Mouse (Mus musculus) liver, adult 2 months (tissue): ENCODE measurements at regions not wholly inside any gene's neighbourhood (a gene's known extent, or its start where the extent isn't known, plus 50 kb on each side); places are given as distances from the start of the nearest gene placed in this dataset.

ENCODE experiments used
- CTCF ChIP-seq: fragments of 200-500 bp; IDR thresholded peaks from 2 replicates; pipeline ENCODE4 v1.5.1; 2011; ENCODE audit warnings: low read depth, low read length, control low read depth
- POLR2A ChIP-seq: fragments of 200-500 bp; IDR thresholded peaks from 2 replicates; pipeline ENCODE4 v1.6.1; 2011; ENCODE audit warnings: low read length, control low read depth; ENCODE audit not compliant: insufficient read depth; ENCODE audit errors: extremely low read depth

GRCm38 (mm10) chr1:137947900-137948299 is 227.6 kb downstream of the Ptprc start:
- TF ChIP-seq POLR2A (no peak), CTCF (no peak)
